Mouse (Mus musculus) embryo, embryonic 9.5 days (tissue): Measurements from ENCODE around the gene Deaf1.

Experiments
- DNase-seq: peaks from one replicate; pipeline ENCODE4 v3.0.0-alpha.2; 2017; ENCODE audit errors: extremely low spot score

The Deaf1 gene

GRCm38 (mm10) chr7:141297926-141298650 lies 29.4 kb downstream of the Deaf1 start:
- no peak for DNase-seq

DNA sequence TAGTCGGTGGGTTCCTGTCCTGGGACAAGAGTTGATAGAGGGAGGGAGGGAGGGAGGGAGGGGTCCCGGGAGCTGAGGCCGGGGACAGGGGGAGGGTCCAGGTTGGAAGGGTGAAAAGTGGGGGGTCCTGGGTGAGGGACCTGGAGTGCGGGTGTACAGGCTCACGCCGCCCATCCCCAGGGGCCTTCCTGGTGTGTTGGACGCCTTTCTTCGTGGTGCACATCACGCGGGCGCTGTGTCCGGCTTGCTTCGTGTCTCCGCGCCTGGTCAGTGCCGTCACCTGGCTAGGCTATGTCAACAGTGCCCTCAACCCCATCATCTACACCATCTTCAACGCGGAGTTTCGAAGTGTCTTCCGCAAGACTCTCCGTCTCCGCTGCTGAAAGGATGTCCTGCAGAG lies 33.0 kb downstream of the Deaf1 start:
- DNase-seq, result no peak

- peak; percentile 63 for DNase-seq
Observed at GRCm38 (mm10) chr7:141293852-141294471, 33.5 kb downstream of the Deaf1 start.

- peak; percentile 14 for DNase-seq
Observed at GRCm38 (mm10) chr7:141292583-141293388, 34.7 kb downstream of the Deaf1 start.

- DNase-seq, result peak; percentile 68
Observed at GRCm38 (mm10) chr7:141291921-141292582, 35.4 kb downstream of the Deaf1 start, which contains the start of gene Drd4. TSS of gene Drd4 (plus strand) at chr7:141292006.

GRCm38 (mm10) chr7:141288042-141288441 lies 39.4 kb downstream of the Deaf1 start:
- no peak for DNase-seq

DNA sequence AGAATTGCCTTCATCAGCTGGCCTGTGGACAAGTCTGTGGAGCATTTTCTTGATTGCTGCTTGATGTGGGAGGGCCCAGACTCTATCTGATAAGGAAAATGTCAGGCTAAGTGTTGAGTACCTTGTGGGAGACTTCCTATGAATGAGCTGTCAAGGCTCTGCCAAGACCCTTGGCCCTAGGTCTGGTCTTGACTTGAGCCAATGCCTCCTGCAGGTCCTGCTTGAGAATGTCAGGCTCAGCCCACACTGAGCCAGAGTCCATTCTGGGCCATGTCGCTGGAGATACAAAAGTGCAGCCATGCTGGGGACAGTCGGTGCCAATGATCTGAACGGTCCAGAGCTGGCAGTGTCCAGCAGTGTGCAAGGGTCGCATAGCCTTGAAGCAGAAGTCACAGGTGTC lies 44.7 kb downstream of the Deaf1 start:
- DNase-seq, result no peak

DNA sequence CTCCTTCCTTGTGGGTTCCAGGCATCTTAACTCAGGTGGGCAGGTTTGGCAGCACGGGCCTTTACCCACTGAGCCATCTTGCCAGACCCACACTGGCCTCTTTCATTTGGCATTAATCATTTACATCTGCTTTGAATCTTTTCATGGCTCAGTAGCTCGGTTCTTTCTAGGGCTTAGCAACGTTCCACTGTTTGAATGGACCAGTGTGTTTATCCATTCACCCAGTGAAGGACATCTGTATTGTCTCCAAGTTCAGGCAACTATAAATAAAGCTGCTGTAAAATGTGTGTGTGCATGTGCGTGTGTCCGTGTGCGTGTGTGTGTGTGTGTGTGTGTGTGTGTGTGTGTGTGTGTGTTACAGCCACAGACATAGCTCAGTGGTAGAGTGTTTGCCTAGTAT lies 46.0 kb downstream of the Deaf1 start:
- DNase-seq, result no peak

DNA sequence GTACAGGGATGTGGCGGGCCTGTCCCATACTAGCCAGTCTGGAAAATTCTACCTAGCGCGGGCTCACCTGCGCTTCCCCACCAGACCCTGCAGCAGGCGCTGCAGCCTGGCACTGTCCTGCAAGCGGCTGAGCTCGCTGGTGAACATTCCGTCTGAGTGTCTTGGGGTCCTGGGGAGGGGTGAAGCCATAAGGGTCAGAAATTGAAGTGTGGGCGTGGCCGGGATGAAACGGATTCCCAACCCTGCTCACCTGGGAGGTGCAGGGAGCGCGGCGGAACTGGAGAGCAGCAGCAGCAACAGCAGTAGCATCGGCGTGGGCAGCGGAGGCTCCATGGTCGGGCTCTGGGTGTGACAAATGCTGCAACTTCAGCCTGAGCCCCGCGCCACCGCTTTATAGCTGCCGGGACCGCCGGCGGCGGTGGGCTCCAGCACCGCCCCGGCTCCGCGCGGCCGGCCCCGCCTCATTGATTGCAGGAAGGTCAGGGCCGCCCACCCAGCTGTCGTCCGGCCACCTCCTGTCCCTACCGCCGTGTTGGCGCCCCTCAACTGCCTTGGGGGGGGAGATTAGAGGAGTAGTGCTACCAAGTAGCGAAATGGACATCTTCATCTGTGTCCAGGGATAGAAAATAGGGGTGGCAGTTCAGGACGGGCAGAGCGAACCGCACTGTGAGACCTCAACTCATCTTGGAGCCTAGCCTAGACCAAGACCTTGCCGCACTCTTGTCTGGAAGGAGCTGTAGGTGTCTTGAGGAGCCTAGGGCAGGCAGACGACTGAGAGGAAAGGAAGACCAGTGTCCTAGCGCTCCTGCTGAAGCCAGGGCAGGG lies 48.5 kb downstream of the Deaf1 start, which contains the start of gene Sct:
Gene Sct (minus strand): TSS at position 368 of the 825 bp plus-strand sequence.
- DNase-seq, result peak; percentile 63

- no peak for DNase-seq
Observed at GRCm38 (mm10) chr7:141277701-141278678, 49.5 kb downstream of the Deaf1 start.

- no peak for DNase-seq
Observed at GRCm38 (mm10) chr7:141276546-141276945, 50.9 kb downstream of the Deaf1 start, which contains the start of gene Cdhr5. TSS of gene Cdhr5 (minus strand) at chr7:141276786.

- DNase-seq, result no peak
Observed at GRCm38 (mm10) chr7:141275356-141275755, 52.1 kb downstream of the Deaf1 start.

GRCm38 (mm10) chr7:141270631-141271030 lies 56.9 kb downstream of the Deaf1 start:
- DNase-seq, result no peak

GRCm38 (mm10) chr7:141269273-141269545 lies 58.3 kb downstream of the Deaf1 start:
- no peak for DNase-seq

GRCm38 (mm10) chr7:141268466-141269272 lies 58.8 kb downstream of the Deaf1 start:
- no peak for DNase-seq

- DNase-seq, result no peak
Observed at GRCm38 (mm10) chr7:141265739-141266561, 61.5 kb downstream of the Deaf1 start, which contains the start of gene Irf7. TSS of gene Irf7 (minus strand) at chr7:141266481.

GRCm38 (mm10) chr7:141265411-141265738 lies 62.1 kb downstream of the Deaf1 start:
- DNase-seq, result no peak

GRCm38 (mm10) chr7:141264761-141265410 lies 62.6 kb downstream of the Deaf1 start:
- DNase-seq, result no peak
